Mouse (Mus musculus) cerebellum, postnatal 10 days (tissue): ENCODE results near the gene Arl2.
"Not testable (repeated sequence)": the region's sequence is repeated elsewhere in the genome, so short reads cannot be mapped to it uniquely, and the experiment has no call there.

ENCODE experiments used
- DNase-seq, 2 experiments: peaks; one replicate each; pipeline ENCODE4 v3.0.0; 2021; ENCODE audit warnings: mixed read lengths in 2 of 2

Arl2 gene

GRCm38 (mm10) chr19:6141394-6141749 lies at the start of gene Arl2:
Gene Arl2 (minus strand): TSS chr19:6141548.
- peak; percentile 91 to 93 for DNase-seq

GRCm38 (mm10) chr19:6184131-6184530 lies 42.8 kb upstream of the Arl2 start, which contains the start of gene Majin:
Gene Majin (plus strand): TSS chr19:6184388.
- DNase-seq, result no peak

- peak; percentile 65 to 66 for DNase-seq
Measured at GRCm38 (mm10) chr19:6182534-6182933, 41.2 kb upstream of the Arl2 start.

- DNase-seq, result no peak
Measured at GRCm38 (mm10) chr19:6181629-6182028, 40.3 kb upstream of the Arl2 start.

- DNase-seq, result no peak
Measured at GRCm38 (mm10) chr19:6178775-6179174, 37.4 kb upstream of the Arl2 start.

GRCm38 (mm10) chr19:6174771-6175170 lies 33.4 kb upstream of the Arl2 start:
- DNase-seq, result peak; percentile 55 to 59

GRCm38 (mm10) chr19:6171215-6171614 lies 29.9 kb upstream of the Arl2 start:
- peak; percentile 35 to 44 for DNase-seq

GRCm38 (mm10) chr19:6166750-6167149 lies 25.4 kb upstream of the Arl2 start:
- no peak for DNase-seq

GRCm38 (mm10) chr19:6163872-6164547 lies 22.7 kb upstream of the Arl2 start:
- DNase-seq, result no peak

- DNase-seq, result peak in 1 of 2 experiments; percentile 27
Measured at GRCm38 (mm10) chr19:6157220-6157619, 15.9 kb upstream of the Arl2 start.

- DNase-seq, result peak; percentile 27
Measured at GRCm38 (mm10) chr19:6156372-6156771, 15.0 kb upstream of the Arl2 start.

GRCm38 (mm10) chr19:6155174-6155573 lies 13.8 kb upstream of the Arl2 start:
- DNase-seq, result no peak

- no peak for DNase-seq
Measured at GRCm38 (mm10) chr19:6144842-6145241, 3.5 kb upstream of the Arl2 start.

GRCm38 (mm10) chr19:6140678-6141393 lies 512 bp downstream of the Arl2 start, which contains the start of gene Batf2:
Gene Batf2 (plus strand): TSS chr19:6140983.
- DNase-seq, result peak; percentile 96 to 97

- no peak for DNase-seq
Measured at GRCm38 (mm10) chr19:6140374-6140677, 1.0 kb downstream of the Arl2 start.

GRCm38 (mm10) chr19:6139701-6140100 lies 1.6 kb downstream of the Arl2 start:
- peak; percentile 61 to 62 for DNase-seq

GRCm38 (mm10) chr19:6136397-6136796 lies 5.0 kb downstream of the Arl2 start:
- DNase-seq, result no peak

GRCm38 (mm10) chr19:6133197-6133596 lies 8.2 kb downstream of the Arl2 start:
- not testable (repeated sequence) for DNase-seq

GRCm38 (mm10) chr19:6132171-6132827 lies 9.0 kb downstream of the Arl2 start:
- DNase-seq, result no peak

GRCm38 (mm10) chr19:6130414-6131128 lies 10.8 kb downstream of the Arl2 start:
- DNase-seq, result not testable (repeated sequence)

GRCm38 (mm10) chr19:6127760-6128341 lies 13.5 kb downstream of the Arl2 start, which contains the start of gene Snx15:
Gene Snx15 (minus strand): TSS chr19:6128304.
- peak; percentile 98 for DNase-seq

- no peak for DNase-seq
Measured at GRCm38 (mm10) chr19:6126789-6127580, 14.4 kb downstream of the Arl2 start.
